Mouse (Mus musculus) intestine, embryonic 14.5 days (tissue): ENCODE measurements around the gene Mtmr14. TPM values are rescaled to one million over a fixed set of nuclear protein-coding genes. Genes with fewer than 3 reads are reported as not detected.

ENCODE experiments used
- ATAC-seq: fragments of 200-750 bp; cut with Nextera tagmentation; replicated peaks from 2 replicates; pipeline ENCODE4 v1.8.0; 2017; ENCODE audit warnings: low read depth, moderate number of reproducible peaks, moderate TSS enrichment, moderate library complexity; ENCODE audit not compliant: low FRiP score, low TSS enrichment
- DNase-seq: peaks from one replicate; pipeline ENCODE4 v3.0.0-alpha.2; 2018; ENCODE audit warnings: low spot score
- H3K27ac ChIP-seq: fragments of 300-500 bp; sonication (generic); 2 replicates; pipeline ENCODE4 v1.5.1; 2014; ENCODE audit warnings: low read depth, mild to moderate bottlenecking, control low read depth
- H3K27me3 ChIP-seq: fragments of 300-500 bp; sonication (generic); replicated peaks from 2 replicates; pipeline ENCODE4 v1.6.1; 2014; ENCODE audit warnings: low read length, control low read depth; ENCODE audit not compliant: control insufficient read depth, insufficient read depth
- H3K36me3 ChIP-seq: fragments of 300-500 bp; sonication (generic); 2 replicates; pipeline ENCODE4 v1.6.1; 2014; ENCODE audit warnings: low read length, control low read depth; ENCODE audit not compliant: control insufficient read depth, insufficient read depth
- H3K4me1 ChIP-seq: fragments of 300-500 bp; sonication (generic); replicated peaks from 2 replicates; pipeline ENCODE4 v1.6.1; 2014; ENCODE audit warnings: low read length, control low read depth, mixed read lengths; ENCODE audit not compliant: control insufficient read depth, insufficient read depth
- H3K4me2 ChIP-seq: fragments of 300-500 bp; sonication (generic); 2 replicates; pipeline ENCODE4 v1.6.1; 2014; ENCODE audit warnings: low read length
- H3K4me3 ChIP-seq: fragments of 300-500 bp; sonication (generic); 2 replicates; pipeline ENCODE4 v1.5.1; 2014; ENCODE audit warnings: low read depth, low read length, control low read depth, mixed read lengths
- H3K9ac ChIP-seq: fragments of 300-500 bp; sonication (generic); 2 replicates; pipeline ENCODE4 v1.6.1; 2014; ENCODE audit warnings: mild to moderate bottlenecking, low read length
- H3K9me3 ChIP-seq: fragments of 300-500 bp; sonication (generic); 2 replicates; pipeline ENCODE4 v1.6.1; 2016; ENCODE audit warnings: low read length, control low read depth; ENCODE audit not compliant: control insufficient read depth
- WGBS: fragments of 180-500 bp; shearing (Covaris S2); extraction: QIAGEN DNeasy Blood & Tissue Kit; methylation state at CpG from one replicate; pipeline ENCODE4 v1.1.7; 2014; 5-methylcytosine and 5-hydroxymethylcytosine counted together
- polyA plus RNA-seq: library from polyadenylated mRNA; unstranded; fragments of >200 nt; fragmentation: Nextera tagmentation; extraction: Ambion mirVana; gene quantifications from 2 replicates; pipeline ENCODE4 v1.2.1, GENCODE M21; 2014

The Mtmr14 gene
- polyA plus RNA-seq, 1 experiment from 2014 or later, result 40.8 TPM

- no peak for ATAC-seq
- H3K9ac ChIP-seq, result no peak overlapping the region
- H3K27me3 ChIP-seq, result no peaks in the 10 kb centered on the region
- H3K9me3 ChIP-seq, result no peaks in the 10 kb centered on the region
- peaks cover 90% of the 10 kb centered on the region for H3K36me3 ChIP-seq
- no peaks in the 10 kb centered on the region for H3K4me1 ChIP-seq
- no peak for DNase-seq
- 90% methylated on average over 8 of the region's 8 CpGs for WGBS
- no peak overlapping the region for H3K27ac ChIP-seq
- no peak overlapping the region for H3K4me3 ChIP-seq
- no peak overlapping the region for H3K4me2 ChIP-seq
Observed at GRCm38 (mm10) chr6:113264429-113264828, 26.8 kb downstream of the Mtmr14 start.

DNA sequence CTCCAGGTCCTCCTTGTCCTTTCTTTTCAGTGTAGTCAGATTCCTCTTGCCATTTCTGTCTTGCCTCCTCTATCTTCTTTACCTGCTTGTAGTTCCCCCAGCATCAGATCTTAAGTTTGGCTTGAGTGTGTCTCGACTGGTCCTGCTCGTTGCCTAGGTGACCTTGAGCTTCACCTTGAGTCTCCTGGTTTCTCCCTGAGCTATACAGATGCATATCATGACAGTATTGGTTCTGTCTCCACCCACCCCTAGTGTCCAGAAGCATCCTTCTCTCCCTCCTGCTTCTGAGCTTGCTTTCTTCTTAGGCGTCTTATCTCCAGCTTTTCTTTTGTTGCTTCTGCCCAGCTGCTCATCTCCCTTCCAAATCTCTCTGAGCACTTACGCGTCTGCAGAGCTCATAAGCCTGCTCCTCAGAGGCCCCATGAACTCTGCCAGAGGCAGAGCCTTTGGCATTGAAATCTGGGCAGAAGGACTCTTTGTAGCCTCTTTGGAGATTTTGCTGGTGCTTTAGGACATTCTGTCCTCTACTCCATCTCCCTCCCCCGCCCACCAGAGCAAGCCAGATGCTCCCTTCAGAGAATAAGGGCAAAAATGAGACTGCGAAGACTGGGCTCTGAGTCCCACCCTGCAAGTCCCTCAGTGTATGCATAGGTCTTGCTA is 29.5 kb downstream of the Mtmr14 start:
- H3K27ac ChIP-seq, result no peak overlapping the region
- H3K4me1 ChIP-seq, result no peaks in the 10 kb centered on the region
- no peaks in the 10 kb centered on the region for H3K9me3 ChIP-seq
- H3K4me3 ChIP-seq, result no peak overlapping the region
- H3K4me2 ChIP-seq, result no peak overlapping the region
- no peak for DNase-seq
- 89% methylated on average over 7 of the region's 7 CpGs for WGBS
- ATAC-seq, result no peak
- H3K27me3 ChIP-seq, result no peaks in the 10 kb centered on the region
- no peak overlapping the region for H3K9ac ChIP-seq
- peaks cover 91% of the 10 kb centered on the region for H3K36me3 ChIP-seq

DNA sequence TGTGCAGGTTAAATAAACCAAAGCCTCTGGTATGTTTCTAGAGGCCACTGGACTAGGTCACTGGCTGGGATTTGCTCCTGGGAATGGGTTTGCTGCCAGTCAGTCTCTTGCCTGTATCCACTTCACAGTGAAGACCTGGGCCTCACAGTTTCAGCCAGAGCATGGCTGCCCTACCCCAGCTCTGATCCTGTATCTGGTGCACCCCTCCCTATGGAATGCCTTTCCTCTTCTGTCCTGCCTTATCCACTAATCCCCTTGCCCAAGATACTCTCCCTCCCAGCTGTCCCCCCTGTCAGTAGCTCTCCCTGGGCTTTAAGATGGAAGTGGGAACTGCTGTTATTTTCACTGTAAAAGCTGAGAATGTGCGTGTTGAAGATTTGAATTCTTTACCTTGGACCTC is 30.3 kb downstream of the Mtmr14 start:
- no peak for ATAC-seq
- H3K27me3 ChIP-seq, result no peaks in the 10 kb centered on the region
- H3K4me1 ChIP-seq, result no peaks in the 10 kb centered on the region
- no peak overlapping the region for H3K4me3 ChIP-seq
- DNase-seq, result no peak
- no peak overlapping the region for H3K27ac ChIP-seq
- peaks cover 91% of the 10 kb centered on the region for H3K36me3 ChIP-seq
- WGBS, result 82% methylated on average over 1 of the region's 1 CpGs
- no peak overlapping the region for H3K9ac ChIP-seq
- no peaks in the 10 kb centered on the region for H3K9me3 ChIP-seq
- H3K4me2 ChIP-seq, result no peak overlapping the region

DNA sequence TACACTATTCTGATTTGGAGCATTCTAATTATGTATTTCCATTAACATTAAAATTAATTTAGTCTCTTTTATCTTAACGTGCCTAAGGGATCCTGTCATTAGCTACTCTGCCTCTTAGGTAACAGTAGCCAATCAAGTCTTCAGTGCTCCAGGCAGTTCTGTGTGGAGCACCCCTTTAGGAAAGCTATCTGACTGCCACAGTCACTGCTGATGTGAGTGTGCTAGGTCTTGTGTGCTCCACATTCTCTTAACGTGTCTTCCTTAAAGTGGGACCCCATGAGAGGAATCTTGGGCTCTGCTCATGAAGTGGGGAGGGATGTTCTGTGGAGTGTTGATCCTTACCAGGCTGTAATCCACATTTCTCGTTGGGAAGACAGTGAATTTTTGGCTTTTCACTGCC is 34.7 kb downstream of the Mtmr14 start:
- Histone ChIP-seq H3K36me3 (peaks cover 87% of the 10 kb centered on the region), H3K4me3 (no peak overlapping the region), H3K27me3 (no peaks in the 10 kb centered on the region), H3K4me2 (no peak overlapping the region), H3K4me1 (no peaks in the 10 kb centered on the region), H3K9ac (no peak overlapping the region), H3K27ac (no peak overlapping the region), H3K9me3 (no peaks in the 10 kb centered on the region)
- DNase-seq (no peak), ATAC-seq (no peak)
- 76% methylated on average over 3 of the region's 3 CpGs for WGBS

DNA sequence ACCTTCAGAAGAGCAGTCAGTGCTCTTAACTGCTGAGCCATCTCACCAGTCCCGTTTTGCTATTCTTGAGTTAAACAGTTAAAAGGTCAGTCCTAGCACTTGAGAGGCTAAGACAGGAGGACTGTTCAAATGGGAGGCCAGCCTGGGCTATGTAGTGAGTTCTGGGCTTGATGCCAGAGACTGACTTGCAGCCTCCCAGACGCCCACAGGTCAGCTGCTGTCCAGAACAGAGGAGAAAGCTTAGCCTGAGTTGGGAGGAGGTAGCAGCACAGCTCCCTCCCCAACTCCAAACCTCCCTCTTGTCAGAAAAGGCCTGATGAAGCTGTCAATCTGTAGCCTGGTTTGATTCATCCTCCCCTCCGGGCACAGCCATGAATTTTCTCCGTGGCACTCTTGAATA is 39.2 kb downstream of the Mtmr14 start:
- WGBS, result 74% methylated on average over 4 of the region's 4 CpGs
- Histone ChIP-seq H3K27ac (no peak overlapping the region), H3K9ac (no peak overlapping the region), H3K36me3 (peaks cover 46% of the 10 kb centered on the region), H3K4me3 (no peak overlapping the region), H3K4me1 (no peaks in the 10 kb centered on the region), H3K27me3 (peaks cover 3% of the 10 kb centered on the region; the same call in 1 of the 2 replicates), H3K4me2 (no peak overlapping the region), H3K9me3 (no peaks in the 10 kb centered on the region)
- ATAC-seq, result no peak
- no peak for DNase-seq

- Histone ChIP-seq H3K9me3 (no peaks in the 10 kb centered on the region), H3K4me2 (no peak overlapping the region), H3K4me3 (no peak overlapping the region), H3K36me3 (peaks cover 10% of the 10 kb centered on the region; the same call in 1 of the 2 replicates), H3K27ac (no peak overlapping the region), H3K4me1 (no peaks in the 10 kb centered on the region), H3K9ac (no peak overlapping the region), H3K27me3 (peaks cover 34% of the 10 kb centered on the region)
- WGBS, result 69% methylated on average over 6 of the region's 6 CpGs
- peak; percentile 38; the same call in 1 of the 2 replicates for ATAC-seq
- no peak for DNase-seq
Observed at GRCm38 (mm10) chr6:113281676-113282075, 44.0 kb downstream of the Mtmr14 start.

- H3K4me3 ChIP-seq, result no peak within 1 kb of the TSS; the same call in 1 of the 2 replicates
- ATAC-seq (peak; percentile 75), DNase-seq (peak; percentile 67)
- no peak within 1 kb of the TSS for H3K27ac ChIP-seq
- no peaks in the 10 kb centered on the region for H3K4me1 ChIP-seq
- H3K4me2 ChIP-seq, result peak within 1 kb of the TSS; percentile 28
- H3K27me3 ChIP-seq, result peaks cover 34% of the 10 kb centered on the region
- peaks cover 4% of the 10 kb centered on the region; the same call in 1 of the 2 replicates for H3K36me3 ChIP-seq
- no peak within 1 kb of the TSS for H3K9ac ChIP-seq
- 2% methylated on average over 37 of the region's 37 CpGs for WGBS
- H3K9me3 ChIP-seq, result no peaks in the 10 kb centered on the region
Observed at GRCm38 (mm10) chr6:113282101-113282802, 44.6 kb downstream of the Mtmr14 start, which contains the start of gene Cpne9. Gene Cpne9, plus strand, starts transcription at chr6:113282307.

DNA sequence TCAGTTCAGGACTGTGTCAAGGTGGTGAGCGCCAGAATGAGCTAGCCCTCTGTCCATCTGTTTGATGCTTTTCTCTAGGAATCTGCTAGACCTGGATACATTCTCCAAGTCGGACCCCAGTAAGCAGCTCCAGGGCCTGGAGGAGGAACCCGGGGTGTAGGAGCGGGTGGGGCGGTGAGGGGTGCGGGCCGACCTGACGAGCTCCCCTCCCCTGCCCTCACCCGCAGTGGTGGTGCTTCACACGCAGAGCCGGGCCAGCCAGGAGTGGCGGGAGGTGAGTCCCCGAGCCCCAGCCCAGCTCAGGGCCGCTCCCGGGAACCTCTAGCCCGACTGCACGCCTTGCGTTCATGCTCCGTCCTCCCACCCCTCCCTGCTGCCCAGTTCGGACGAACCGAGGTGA is 45.3 kb downstream of the Mtmr14 start:
- H3K36me3 ChIP-seq, result 0 out of 2 replicates have a peak, but pooled peaks cover 4% of the 10 kb centered on the region
- DNase-seq, result no peak
- H3K27ac ChIP-seq, result no peak overlapping the region
- H3K9ac ChIP-seq, result no peak overlapping the region
- 2% methylated on average over 22 of the region's 22 CpGs for WGBS
- peak overlapping the region; percentile 28 for H3K4me2 ChIP-seq
- 0 out of 2 replicates have a peak, but pooled peaks have one; percentile 20 for ATAC-seq
- H3K9me3 ChIP-seq, result no peaks in the 10 kb centered on the region
- H3K4me3 ChIP-seq, result no peak overlapping the region; the same call in 1 of the 2 replicates
- H3K27me3 ChIP-seq, result peaks cover 34% of the 10 kb centered on the region
- H3K4me1 ChIP-seq, result no peaks in the 10 kb centered on the region
